Mouse (Mus musculus) cerebellum, postnatal 10 days (tissue): Measurements from ENCODE around the gene Ss18l2.

Experiments
- DNase-seq, 2 experiments: peaks; one replicate each; pipeline ENCODE4 v3.0.0; 2021; ENCODE audit warnings: mixed read lengths in 2 of 2

Gene Ss18l2

GRCm38 (mm10) chr9:121709898-121710583 lies at the start of gene Ss18l2:
Gene Ss18l2, plus strand, starts transcription at chr9:121710329.
- peak; percentile 99 for DNase-seq

- no peak for DNase-seq
Measured at GRCm38 (mm10) chr9:121663467-121663866, 46.7 kb upstream of the Ss18l2 start.

DNA sequence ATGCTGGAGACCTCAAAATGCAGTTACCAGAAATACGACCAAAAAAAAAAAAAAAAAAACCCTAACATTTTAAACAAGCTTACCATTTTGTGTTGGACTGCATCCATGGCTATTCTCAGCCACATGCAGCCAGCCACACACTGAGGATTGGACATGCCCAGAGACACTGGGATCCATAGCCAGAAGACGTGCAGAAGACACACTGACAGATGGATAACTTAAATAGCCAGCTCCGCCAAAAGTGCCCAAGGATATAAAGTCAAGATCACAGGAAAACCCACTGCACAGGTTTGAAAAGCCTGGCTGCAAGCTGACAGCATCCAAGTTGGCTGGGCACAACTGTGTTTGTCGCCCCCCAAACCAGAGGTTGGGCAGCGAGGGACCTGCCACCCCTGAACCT lies 46.0 kb upstream of the Ss18l2 start:
- no peak for DNase-seq

GRCm38 (mm10) chr9:121666957-121667630 lies 43.0 kb upstream of the Ss18l2 start:
- DNase-seq: peak; percentile 80 to 89

GRCm38 (mm10) chr9:121667822-121668221 lies 42.3 kb upstream of the Ss18l2 start:
- DNase-seq: peak in 1 of 2 experiments; percentile 30

DNA sequence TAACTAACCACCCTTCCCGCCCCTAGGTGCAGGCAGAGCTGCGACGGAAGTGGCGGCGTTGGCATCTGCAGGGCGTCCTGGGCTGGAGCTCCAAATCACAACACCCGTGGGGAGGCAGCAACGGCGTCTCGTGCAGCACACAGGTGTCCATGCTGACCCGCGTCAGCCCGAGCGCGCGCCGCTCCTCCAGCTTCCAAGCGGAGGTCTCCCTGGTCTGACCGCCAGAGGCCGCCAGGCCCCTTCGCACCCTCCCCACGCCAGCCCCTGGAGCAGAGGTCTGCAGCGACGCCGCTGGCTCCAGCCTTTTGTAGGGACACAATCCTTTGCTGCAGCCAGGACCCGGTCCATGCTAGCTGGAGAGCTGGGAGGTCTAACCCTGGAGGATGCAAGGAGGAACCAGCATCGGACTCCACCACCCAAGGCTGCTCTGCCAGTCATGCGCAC lies 40.8 kb upstream of the Ss18l2 start:
- DNase-seq: peak; percentile 77 to 83

DNA sequence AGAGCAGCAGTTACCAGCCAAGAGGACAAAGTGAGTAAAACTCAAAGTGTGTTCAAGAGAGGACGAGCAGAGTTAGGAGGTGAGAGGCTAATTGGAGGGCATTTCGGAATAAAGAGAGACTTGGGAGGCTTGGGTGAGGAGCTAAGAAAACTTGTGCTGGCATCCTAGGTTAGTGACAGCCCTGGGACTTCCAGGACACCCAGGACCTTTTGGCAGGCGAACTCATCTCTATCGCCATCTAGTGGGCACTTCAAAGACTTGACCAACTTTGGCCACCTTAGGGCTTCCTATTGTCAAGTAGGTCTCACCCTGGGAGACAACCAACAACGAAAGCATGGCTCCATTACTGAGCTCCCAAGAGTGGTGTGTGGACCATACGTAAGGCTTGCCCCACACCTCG lies 38.8 kb upstream of the Ss18l2 start:
- peak; percentile 68 to 80 for DNase-seq

DNA sequence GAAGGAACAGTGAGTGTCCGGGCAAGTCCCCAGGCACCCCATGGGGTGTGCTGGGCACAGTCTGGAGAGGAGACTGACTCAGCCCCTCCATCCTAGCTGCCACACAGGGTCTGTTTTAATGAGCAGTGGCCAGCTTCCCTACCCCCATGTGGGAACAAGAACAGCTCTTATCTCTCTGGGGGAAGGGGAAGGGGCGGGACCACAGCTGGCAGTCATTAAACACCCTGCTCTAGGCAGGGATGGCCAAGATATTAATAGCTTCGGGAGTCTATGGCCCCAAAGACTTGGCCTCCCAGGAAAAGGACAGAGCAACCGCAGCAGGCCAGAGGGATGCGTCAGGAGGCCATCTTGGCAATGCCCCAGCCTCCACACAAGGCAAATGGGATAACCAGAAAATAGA lies 37.8 kb upstream of the Ss18l2 start:
- peak in 1 of 2 experiments; percentile 46 for DNase-seq

GRCm38 (mm10) chr9:121673716-121674115 lies 36.4 kb upstream of the Ss18l2 start:
- no peak for DNase-seq

- DNase-seq: no peak
Measured at GRCm38 (mm10) chr9:121675011-121675410, 35.1 kb upstream of the Ss18l2 start.

GRCm38 (mm10) chr9:121675556-121675955 lies 34.6 kb upstream of the Ss18l2 start:
- DNase-seq: no peak

DNA sequence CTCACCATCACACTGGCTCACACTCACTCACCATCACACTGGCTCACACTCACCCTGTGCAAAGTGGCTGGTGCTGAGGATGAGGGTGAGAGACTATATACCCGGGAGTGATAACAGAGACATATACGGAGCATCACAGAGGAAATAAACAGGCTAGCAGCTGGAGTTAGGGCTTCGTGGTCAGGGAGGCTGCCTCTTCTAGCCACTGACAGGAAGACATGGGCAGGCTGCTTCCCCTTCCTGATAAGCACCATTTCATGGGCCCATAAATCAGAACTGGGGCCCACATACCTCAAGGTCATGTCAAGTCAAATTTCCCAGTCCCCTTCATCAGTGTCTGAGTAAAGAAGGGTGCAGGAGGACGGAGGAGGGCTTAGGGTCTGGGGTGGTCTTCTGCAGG lies 33.1 kb upstream of the Ss18l2 start:
- DNase-seq: no peak

DNA sequence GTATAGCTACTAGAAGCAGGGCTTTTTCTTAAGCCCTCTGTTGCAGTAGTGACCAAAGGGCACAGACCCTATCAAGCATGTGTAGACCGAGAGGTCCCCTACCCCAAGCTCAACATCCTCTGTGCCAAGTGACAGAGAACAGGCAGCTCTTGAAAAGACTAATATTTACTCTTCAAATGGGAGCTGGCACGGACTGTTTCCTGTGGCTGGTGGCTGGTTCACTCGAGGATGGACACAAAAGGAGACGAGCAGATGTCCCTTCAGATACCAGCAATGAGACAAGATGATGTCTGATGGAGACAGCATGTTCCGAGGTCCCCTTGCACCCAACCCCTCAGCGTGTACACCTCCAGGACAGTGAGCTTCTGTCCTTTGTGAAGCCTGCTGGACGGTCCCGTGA lies 32.7 kb upstream of the Ss18l2 start:
- DNase-seq: no peak

GRCm38 (mm10) chr9:121679549-121679948 lies 30.6 kb upstream of the Ss18l2 start:
- DNase-seq: peak; percentile 78 to 80

DNA sequence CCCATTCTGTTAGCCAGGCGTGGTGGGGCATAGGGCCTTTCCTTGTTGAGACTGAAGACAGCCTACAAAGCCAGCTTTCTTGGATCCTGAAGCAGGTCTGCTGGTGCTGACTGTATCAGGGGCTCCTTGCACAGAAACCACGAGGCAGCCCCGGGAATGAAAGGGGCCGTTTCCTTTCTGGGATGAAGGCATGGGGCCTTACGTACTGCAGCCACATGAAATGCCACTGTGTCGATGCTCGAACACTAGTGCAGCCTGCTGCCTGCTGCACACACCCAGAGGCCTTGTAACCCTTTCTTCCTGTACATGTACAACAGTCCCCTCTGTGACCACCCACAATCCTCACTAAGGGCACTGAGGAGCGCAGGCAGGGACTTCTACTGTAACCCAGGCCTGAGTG lies 28.9 kb upstream of the Ss18l2 start:
- DNase-seq: no peak

- DNase-seq: no peak
Measured at GRCm38 (mm10) chr9:121682037-121682680, 28.0 kb upstream of the Ss18l2 start.

DNA sequence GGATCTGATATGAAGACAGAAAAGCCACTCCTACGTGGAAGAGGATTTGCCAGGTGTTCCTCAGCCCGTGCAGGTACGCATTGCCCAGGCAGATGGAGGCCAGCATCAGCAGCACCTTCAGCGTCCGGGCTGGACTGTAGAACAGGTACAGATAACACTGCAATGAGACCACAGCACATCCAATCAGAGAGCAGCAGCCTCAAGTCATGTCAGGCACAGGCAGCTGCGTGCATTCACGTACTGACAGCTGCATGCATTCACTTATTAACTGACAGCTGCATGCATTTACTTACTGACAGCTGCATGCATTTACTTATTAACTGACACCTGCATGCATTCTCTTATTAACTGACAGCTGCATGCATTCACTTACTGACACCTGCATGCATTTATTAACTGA lies 25.4 kb upstream of the Ss18l2 start:
- DNase-seq: no peak

- DNase-seq: peak; percentile 58 to 69
Measured at GRCm38 (mm10) chr9:121690200-121690651, 19.9 kb upstream of the Ss18l2 start.

- no peak for DNase-seq
Measured at GRCm38 (mm10) chr9:121690734-121691133, 19.4 kb upstream of the Ss18l2 start.

- no peak for DNase-seq
Measured at GRCm38 (mm10) chr9:121694736-121695135, 15.4 kb upstream of the Ss18l2 start.

- no peak for DNase-seq
Measured at GRCm38 (mm10) chr9:121696626-121697025, 13.5 kb upstream of the Ss18l2 start.

- DNase-seq: peak; percentile 77 to 88
Measured at GRCm38 (mm10) chr9:121697150-121698049, 12.7 kb upstream of the Ss18l2 start.

DNA sequence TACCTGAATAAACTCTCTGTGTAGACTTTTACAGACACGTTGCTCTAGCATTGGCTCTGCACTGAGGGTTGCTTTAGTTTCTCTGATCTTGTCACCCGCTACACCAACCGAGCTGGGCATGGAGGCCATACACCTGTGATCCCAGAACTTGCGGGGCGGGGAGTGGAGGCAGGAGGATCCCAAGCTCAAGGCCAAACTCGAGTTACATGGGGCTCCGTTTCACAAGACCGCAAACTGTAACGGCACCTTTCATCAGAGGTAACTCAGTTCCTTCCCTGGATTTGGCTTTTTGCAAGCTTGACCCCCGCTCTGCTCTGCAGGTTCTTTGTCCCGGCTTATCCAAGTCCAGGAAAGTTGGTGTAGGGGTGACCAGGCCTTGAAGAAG lies 5.9 kb upstream of the Ss18l2 start:
- DNase-seq: peak in 1 of 2 experiments; percentile 21
